Mouse (Mus musculus) ES-Bruce4 (cell line): ENCODE results near the gene Plscr2.

Experiments used
- CTCF ChIP-seq: IDR thresholded peaks from one replicate; pipeline ENCODE4 v1.8.1; 2011; ENCODE audit warnings: low read depth, low read length
- POLR2A ChIP-seq: IDR thresholded peaks from one replicate; pipeline ENCODE4 v1.8.1; 2011; ENCODE audit warnings: low read length; ENCODE audit not compliant: insufficient read depth

DNA sequence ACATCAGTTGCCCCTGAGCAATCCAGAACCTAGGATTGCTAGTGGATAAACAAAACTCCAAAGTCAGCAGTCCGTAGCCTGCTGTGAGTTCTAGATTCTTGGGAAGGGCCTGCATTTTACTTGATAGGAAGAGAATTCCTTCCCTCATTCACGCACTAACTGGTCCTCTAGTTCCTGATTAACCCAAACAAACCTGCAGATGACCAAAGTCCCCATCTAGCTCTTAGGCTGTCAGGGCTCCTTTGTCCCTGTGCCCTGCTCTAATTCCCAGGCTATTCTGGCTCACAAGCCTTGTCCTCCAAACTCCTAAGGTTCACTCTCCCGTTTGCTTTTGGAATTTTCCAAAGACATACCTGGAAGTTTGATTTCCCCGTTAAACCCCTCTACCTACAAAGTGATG, 2.8 kb upstream of the Plscr2 start:
- TF ChIP-seq POLR2A (no peak), CTCF (no peak)
